Mouse (Mus musculus) layer of hippocampus, adult 2 months (tissue): ENCODE data around the gene Elp1. TPM values are rescaled to one million over a fixed set of nuclear protein-coding genes. Genes with fewer than 3 reads are reported as not detected.
A peak's percentile ranks its signal among the peaks of the same experiment; 100 is the strongest.

ENCODE experiments used
- DNase-seq, 2 experiments: peaks; one replicate each; pipeline ENCODE4 v3.0.0; 2022; ENCODE audit warnings: low spot score in 2 of 2
- H3K27ac ChIP-seq: fragments of 200-600 bp; 2 replicates; pipeline ENCODE4 v1.8.1; 2022
- H3K4me3 ChIP-seq: fragments of 200-600 bp; 2 replicates; pipeline ENCODE4 v1.8.1; 2022; ENCODE audit warnings: mild to moderate bottlenecking
- CTCF ChIP-seq: fragments of 200-600 bp; conservative IDR thresholded peaks from 2 replicates; pipeline ENCODE4 v1.8.1; 2022; ENCODE audit warnings: antibody characterized with exemption, mild to moderate bottlenecking, moderate library complexity
- total RNA-seq, 2 experiments: library from RNA; stranded (reverse); gene quantifications; 2 replicates each; pipeline ENCODE4 v1.2.3; 2021

The Elp1 gene
- total RNA-seq, 2 experiments from 2014 or later: 61.9 to 63.7 TPM

GRCm38 (mm10) chr4:56720403-56720802, 81.7 kb downstream of the Elp1 start:
- Histone ChIP-seq H3K27ac (no peak overlapping the region), H3K4me3 (no peak overlapping the region)
- TF ChIP-seq CTCF: no peak
- DNase-seq: no peak

- TF ChIP-seq CTCF: no peak
Measured at GRCm38 (mm10) chr4:56719456-56719855, 82.7 kb downstream of the Elp1 start.

GRCm38 (mm10) chr4:56718573-56719442, 83.3 kb downstream of the Elp1 start:
- Histone ChIP-seq H3K27ac (no peak overlapping the region), H3K4me3 (no peak overlapping the region)
- TF ChIP-seq CTCF: no peak
- no peak for DNase-seq

More at GRCm38 (mm10) chr4:56719456-56719855, 82.7 kb downstream of the Elp1 start:
- DNase-seq: no peak
- Histone ChIP-seq H3K27ac (no peak overlapping the region), H3K4me3 (no peak overlapping the region)

- no peak for DNase-seq
- no peak overlapping the region for H3K4me3 ChIP-seq
- no peak for TF ChIP-seq CTCF
- no peak overlapping the region for H3K27ac ChIP-seq
Measured at GRCm38 (mm10) chr4:56717932-56718331, 84.2 kb downstream of the Elp1 start.

- Histone ChIP-seq H3K4me3 (no peak overlapping the region), H3K27ac (no peak overlapping the region)
- TF ChIP-seq CTCF: no peak
- DNase-seq: no peak
Measured at GRCm38 (mm10) chr4:56716801-56717200, 85.3 kb downstream of the Elp1 start.

- peak in 1 of 2 experiments; percentile 29 for DNase-seq
- no peak for TF ChIP-seq CTCF
- no peak overlapping the region for H3K27ac ChIP-seq
Measured at GRCm38 (mm10) chr4:56713155-56713554, 89.0 kb downstream of the Elp1 start.

GRCm38 (mm10) chr4:56702234-56702633, 99.9 kb downstream of the Elp1 start:
- H3K27ac ChIP-seq: no peak overlapping the region
- no peak for TF ChIP-seq CTCF

More at GRCm38 (mm10) chr4:56713155-56713554, 89.0 kb downstream of the Elp1 start:
- H3K4me3 ChIP-seq: no peak overlapping the region

More at GRCm38 (mm10) chr4:56702234-56702633, 99.9 kb downstream of the Elp1 start:
- H3K4me3 ChIP-seq: no peak overlapping the region
- no peak for DNase-seq

Other genes starting within 250 kb of the Elp1 start
- not detected for gene Gm26657, start 62.3 kb downstream of the Elp1 start, total RNA-seq
- under 1 TPM; 0.26 to 0.32 TPM for gene Actl7b, start 60.9 kb downstream of the Elp1 start, total RNA-seq
- gene Actl7a, start 58.9 kb downstream of the Elp1 start, total RNA-seq: not detected
- 10 to 100 TPM; 17.6 to 18.1 TPM for gene Fam206a, start within 50 bp of the Elp1 start, total RNA-seq
- gene Ctnnal1, start 62.9 kb upstream of the Elp1 start, total RNA-seq: 10 to 100 TPM; 14.3 to 17.4 TPM
- gene Tmem245, start 145.1 kb upstream of the Elp1 start, total RNA-seq: 10 to 100 TPM; 33.7 to 37.2 TPM
- 100 to 1,000 TPM; 222 to 227 TPM for gene Frrs1l, start 188.1 kb upstream of the Elp1 start, total RNA-seq